Mouse (Mus musculus) olfactory bulb, adult 2 months (tissue): ENCODE measurements around the gene Catsper4. TPM values are rescaled to one million over a fixed set of nuclear protein-coding genes. Genes with fewer than 3 reads are reported as not detected.
A peak's percentile ranks its signal among the peaks of the same experiment; 100 is the strongest.
"Not testable (repeated sequence)": the region's sequence is repeated elsewhere in the genome, so short reads cannot be mapped to it uniquely, and the experiment has no call there.

Source experiments
- H3K27ac ChIP-seq: fragments of 200-500 bp; 2 replicates; pipeline ENCODE4 v1.5.1; 2012; ENCODE audit warnings: low read depth, low read length; ENCODE audit not compliant: insufficient read depth
- H3K4me1 ChIP-seq: fragments of 200-500 bp; 2 replicates; pipeline ENCODE4 v1.6.1; 2012; ENCODE audit warnings: low read length; ENCODE audit not compliant: control insufficient read depth, insufficient read depth
- H3K4me3 ChIP-seq: fragments of 200-500 bp; 2 replicates; pipeline ENCODE4 v1.5.1; 2012; ENCODE audit warnings: mild to moderate bottlenecking, low read depth, low read length, moderate library complexity; ENCODE audit not compliant: insufficient read depth
- CTCF ChIP-seq: fragments of 200-500 bp; IDR thresholded peaks from 2 replicates; pipeline ENCODE4 v1.5.1; 2012; ENCODE audit warnings: low read depth, mild to moderate bottlenecking, low read length, moderate library complexity; ENCODE audit not compliant: insufficient read depth
- POLR2A ChIP-seq: fragments of 200-500 bp; IDR thresholded peaks from 2 replicates; pipeline ENCODE4 v1.6.1; 2012; ENCODE audit warnings: mild to moderate bottlenecking, low read depth, low read length, moderate library complexity; ENCODE audit not compliant: insufficient read depth
- WGBS: fragments of 180-500 bp; shearing (Covaris S2); methylation state at CpG from one replicate; pipeline ENCODE4 v1.1.7; 2018; 5-methylcytosine and 5-hydroxymethylcytosine counted together
- polyA plus RNA-seq: library from polyadenylated mRNA; stranded (reverse); fragments of >200 nt; gene quantifications from 2 replicates; pipeline ENCODE4 v1.2.4, GENCODE M21; 2012; ENCODE audit warnings: low replicate concordance; ENCODE audit not compliant: missing spikeins, insufficient read depth, insufficient read length

The Catsper4 gene
- not detected in 2 replicates for polyA plus RNA-seq

- Histone ChIP-seq H3K4me3 (no peak within 1 kb of the TSS), H3K27ac (no peak within 1 kb of the TSS), H3K4me1 (no peaks in the 10 kb centered on the region)
- TF ChIP-seq POLR2A (no peak), CTCF (no peak)
- 79% methylated on average over 8 of the region's 8 CpGs for WGBS
These were observed at the start of gene Catsper4 for GRCm38 (mm10) chr4:134227194-134227593. Gene Catsper4, minus strand, starts transcription at chr4:134227383.

GRCm38 (mm10) chr4:134273417-134274345 lies 46.5 kb upstream of the Catsper4 start:
- Histone ChIP-seq H3K4me3 (no peak overlapping the region), H3K27ac (no peak overlapping the region), H3K4me1 (no peaks in the 10 kb centered on the region)
- 10% methylated on average over 14 of the region's 14 CpGs for WGBS
- TF ChIP-seq POLR2A = no peak
- no peak for TF ChIP-seq CTCF

GRCm38 (mm10) chr4:134272731-134273416 lies 45.7 kb upstream of the Catsper4 start:
- TF ChIP-seq POLR2A (no peak), CTCF (no peak)
- H3K27ac ChIP-seq = no peak overlapping the region
- no peak overlapping the region for H3K4me3 ChIP-seq
- no peaks in the 10 kb centered on the region for H3K4me1 ChIP-seq
- 39% methylated on average over 13 of the region's 13 CpGs for WGBS

- 87% methylated on average over 7 of the region's 7 CpGs for WGBS
- H3K4me1 ChIP-seq = no peaks in the 10 kb centered on the region
- TF ChIP-seq CTCF (no peak), POLR2A (no peak)
- H3K27ac ChIP-seq = no peak overlapping the region
- no peak overlapping the region for H3K4me3 ChIP-seq
These were observed 44.8 kb upstream of the Catsper4 start for GRCm38 (mm10) chr4:134271979-134272378.

- not testable (repeated sequence) for H3K4me3 ChIP-seq, H3K27ac ChIP-seq, H3K4me1 ChIP-seq
These were observed 42.4 kb upstream of the Catsper4 start for GRCm38 (mm10) chr4:134269622-134270021.

GRCm38 (mm10) chr4:134268102-134268655 lies 41.0 kb upstream of the Catsper4 start:
- TF ChIP-seq POLR2A (no peak), CTCF (no peak)
- WGBS = 73% methylated on average over 19 of the region's 19 CpGs
- H3K4me1 ChIP-seq = no peaks in the 10 kb centered on the region
- H3K4me3 ChIP-seq = no peak overlapping the region
- no peak overlapping the region for H3K27ac ChIP-seq

GRCm38 (mm10) chr4:134265860-134266585 lies 38.8 kb upstream of the Catsper4 start:
- no peak overlapping the region for H3K4me3 ChIP-seq
- TF ChIP-seq POLR2A = no peak
- TF ChIP-seq CTCF = no peak
- H3K27ac ChIP-seq = no peak overlapping the region
- WGBS = 64% methylated on average over 9 of the region's 9 CpGs
- H3K4me1 ChIP-seq = no peaks in the 10 kb centered on the region

- no peak overlapping the region for H3K27ac ChIP-seq
- WGBS = 26% methylated on average over 6 of the region's 6 CpGs
- no peaks in the 10 kb centered on the region for H3K4me1 ChIP-seq
- TF ChIP-seq CTCF (peak; percentile 51; the same call in 1 of the 2 replicates), POLR2A (no peak)
- no peak overlapping the region for H3K4me3 ChIP-seq
These were observed 36.0 kb upstream of the Catsper4 start for GRCm38 (mm10) chr4:134263191-134263590.

GRCm38 (mm10) chr4:134258354-134258753 lies 31.2 kb upstream of the Catsper4 start:
- TF ChIP-seq CTCF (no peak), POLR2A (no peak)
- Histone ChIP-seq H3K27ac (no peak overlapping the region), H3K4me3 (no peak overlapping the region), H3K4me1 (no peaks in the 10 kb centered on the region)
- 65% methylated on average over 11 of the region's 11 CpGs for WGBS
